Mouse (Mus musculus): ENCODE measurements around the gene Pspn. TPM values are rescaled to one million over a fixed set of nuclear protein-coding genes. Genes with fewer than 3 reads are reported as not detected.

The Pspn gene
- total and polyA plus RNA-seq, 3 experiments = not detected

DNA sequence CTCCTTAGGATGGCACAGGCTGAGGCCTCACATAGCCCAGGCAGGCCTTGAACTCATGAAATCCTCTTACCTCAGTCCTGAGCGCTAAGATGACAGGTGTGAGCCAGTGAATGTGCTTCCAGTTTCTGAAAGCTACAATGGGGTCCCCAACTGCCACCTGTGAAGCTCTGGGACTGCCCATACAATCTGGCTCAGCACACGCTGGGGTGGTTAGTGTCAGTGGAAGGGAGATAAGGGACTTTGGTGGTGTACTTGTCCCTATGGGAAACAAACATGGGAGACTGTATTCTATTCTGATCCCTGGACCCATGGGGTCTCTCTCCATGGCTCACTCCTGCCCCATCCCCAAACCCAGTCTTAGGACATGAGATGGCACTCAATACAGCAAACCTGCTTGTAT lies 19.9 kb upstream of the Pspn start:
- no peak for TF ChIP-seq EP300 (IDR thresholded peaks at IDR 0.05; ENCODE audit: insufficient read depth, low read depth, low read length)
- TF ChIP-seq CTCF (IDR thresholded peaks at IDR 0.05) = no peak
- no peak for TF ChIP-seq POLR2A (IDR thresholded peaks at IDR 0.05; ENCODE audit: insufficient read depth, low read depth, low read length)
- no peaks in the 10 kb centered on the region for H3K36me3 ChIP-seq (ENCODE audit: control insufficient read depth, insufficient read depth, low read length)
- no peak for DNase-seq
- intact Hi-C loops (cut with DNase I) = no loop called here
- no peak overlapping the region for H3K4me3 ChIP-seq
- no peaks in the 10 kb centered on the region for H3K79me2 ChIP-seq (replicated peaks; ENCODE audit: control insufficient read depth, insufficient read depth, low read length)
- H3K27ac ChIP-seq = no peak overlapping the region
- 79% methylated on average over 2 of the region's 2 CpGs for WGBS
- no peaks in the 10 kb centered on the region for H3K4me1 ChIP-seq (ENCODE audit: control insufficient read depth, insufficient read depth, low read length)
- no peaks in the 10 kb centered on the region for H3K27me3 ChIP-seq (ENCODE audit: control insufficient read depth, insufficient read depth, low read length)
- no peak overlapping the region for H3K9ac ChIP-seq (ENCODE audit: low read depth, low read length)

DNA sequence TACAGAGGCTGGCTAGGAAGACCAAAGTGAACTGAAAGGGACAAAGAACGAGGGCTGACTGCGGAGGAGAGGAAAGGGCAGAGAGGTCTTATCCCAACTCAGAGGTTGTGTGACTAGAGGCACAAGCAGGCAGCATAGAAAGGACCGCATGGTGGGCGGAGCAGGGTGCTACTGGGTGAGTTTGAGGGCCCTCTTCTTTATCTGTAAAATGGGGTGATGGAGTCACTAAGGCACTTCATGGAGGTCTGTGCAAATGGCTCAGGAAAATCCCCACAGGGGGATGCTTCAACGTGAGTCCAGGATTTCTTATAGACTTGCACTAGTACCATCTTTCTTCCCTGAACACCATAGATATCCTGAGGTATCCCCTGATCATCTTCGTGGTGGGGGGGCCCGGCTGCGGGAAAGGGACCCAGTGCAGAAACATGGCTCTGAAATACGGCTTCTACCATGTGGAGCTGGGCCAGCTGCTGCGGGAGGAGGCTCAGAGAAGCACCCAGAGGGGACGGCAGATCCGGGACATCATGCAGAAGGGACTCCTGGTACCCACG lies 12.5 kb upstream of the Pspn start:
- intact Hi-C loops (cut with DNase I) = no loop called here
- 72% methylated on average over 13 of the region's 13 CpGs for WGBS

DNA sequence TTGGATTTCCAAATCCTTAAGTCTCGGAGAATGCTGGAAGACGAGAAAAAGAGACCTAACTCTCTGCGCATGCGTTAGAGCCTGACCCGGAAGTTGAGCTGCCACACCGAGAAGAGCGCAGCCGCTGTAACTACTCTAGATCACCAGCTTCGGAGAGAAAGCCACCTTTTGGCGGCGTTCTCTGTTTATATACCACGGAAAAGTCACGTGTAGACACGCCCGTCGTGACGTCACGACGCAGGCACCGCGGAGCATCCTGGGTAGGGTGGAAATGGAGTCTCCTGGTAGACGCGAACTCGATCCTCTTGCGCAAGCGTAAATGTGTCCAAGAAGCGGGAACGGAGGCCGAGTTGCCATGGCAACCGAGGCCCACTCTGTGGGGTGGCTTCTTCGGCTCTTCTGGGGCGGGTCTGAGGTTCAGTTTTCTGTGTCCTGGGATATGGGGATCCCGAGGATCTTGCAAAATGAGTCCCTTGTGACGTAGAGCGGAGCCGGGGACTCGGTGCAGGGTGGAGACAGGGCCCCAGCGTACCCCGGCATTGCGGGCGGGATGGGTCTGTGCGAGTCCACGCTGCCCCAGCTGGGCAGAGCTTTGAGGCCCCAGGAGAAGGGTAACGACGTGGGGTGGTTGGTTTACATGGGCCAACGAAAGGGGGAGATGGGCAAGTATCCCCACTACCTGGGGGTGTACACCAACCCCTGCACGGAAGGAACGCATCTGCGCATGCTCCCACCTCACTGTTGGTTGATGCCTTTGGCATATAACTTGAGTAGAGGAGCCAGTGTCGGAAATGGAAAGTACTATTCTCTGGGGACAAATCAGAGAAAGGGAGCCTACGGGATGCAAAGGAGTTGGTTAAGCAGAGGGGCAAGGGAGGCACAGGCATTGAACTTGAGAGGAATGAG lies 11.7 kb upstream of the Pspn start, which contains the start of the genes Gtf2f1 and Gm17949:
TSS of gene Gtf2f1 (minus strand) at position 53 of the 906 bp plus-strand sequence.
TSS of gene Gm17949 (plus strand) at position 234 of the 906 bp plus-strand sequence.
- peak; percentile 91 to 92 for DNase-seq
- no peaks in the 10 kb centered on the region for H3K79me2 ChIP-seq (replicated peaks; ENCODE audit: control insufficient read depth, insufficient read depth, low read length)
- H3K4me3 ChIP-seq = peak within 1 kb of the TSS; percentile 73
- H3K27ac ChIP-seq = peak within 1 kb of the TSS; percentile 86
- WGBS = under 1% methylated on average over 51 of the region's 51 CpGs
- peaks cover 3% of the 10 kb centered on the region; the same call in 1 of the 2 replicates for H3K4me1 ChIP-seq (ENCODE audit: control insufficient read depth, insufficient read depth, low read length)
- TF ChIP-seq EP300 (IDR thresholded peaks at IDR 0.05; ENCODE audit: insufficient read depth, low read depth, low read length) = peak; percentile 95; the same call in 1 of the 2 replicates
- TF ChIP-seq CTCF (IDR thresholded peaks at IDR 0.05) = peak; percentile 29; the same call in 1 of the 2 replicates
- peak; percentile 100 for TF ChIP-seq POLR2A (IDR thresholded peaks at IDR 0.05; ENCODE audit: insufficient read depth, low read depth, low read length)
- no peaks in the 10 kb centered on the region for H3K27me3 ChIP-seq (ENCODE audit: control insufficient read depth, insufficient read depth, low read length)
- H3K36me3 ChIP-seq (ENCODE audit: control insufficient read depth, insufficient read depth, low read length) = no peaks in the 10 kb centered on the region
- intact Hi-C loops (cut with DNase I) = loop anchor here (1.0 kb wide), 2 partner anchors 20 to 21 kb away; partner anchors contain the start of genes Clpp and Khsrp
- peak within 1 kb of the TSS; percentile 76 for H3K9ac ChIP-seq (ENCODE audit: low read depth, low read length)

More for the DNA sequence above, 12.5 kb upstream of the Pspn start:
- Histone ChIP-seq H3K4me3 (no peak overlapping the region), H3K36me3 (ENCODE audit: control insufficient read depth, insufficient read depth, low read length) (no peaks in the 10 kb centered on the region), H3K9ac (ENCODE audit: low read depth, low read length) (no peak overlapping the region), H3K79me2 (replicated peaks; ENCODE audit: control insufficient read depth, insufficient read depth, low read length) (no peaks in the 10 kb centered on the region), H3K27me3 (ENCODE audit: control insufficient read depth, insufficient read depth, low read length) (no peaks in the 10 kb centered on the region), H3K4me1 (ENCODE audit: control insufficient read depth, insufficient read depth, low read length) (peaks cover 3% of the 10 kb centered on the region; the same call in 1 of the 2 replicates), H3K27ac (no peak overlapping the region; the same call in 1 of the 2 replicates)
- no peak for DNase-seq
- TF ChIP-seq CTCF (IDR thresholded peaks at IDR 0.05) (no peak), POLR2A (IDR thresholded peaks at IDR 0.05; ENCODE audit: insufficient read depth, low read depth, low read length) (no peak), EP300 (IDR thresholded peaks at IDR 0.05; ENCODE audit: insufficient read depth, low read depth, low read length) (no peak)

DNA sequence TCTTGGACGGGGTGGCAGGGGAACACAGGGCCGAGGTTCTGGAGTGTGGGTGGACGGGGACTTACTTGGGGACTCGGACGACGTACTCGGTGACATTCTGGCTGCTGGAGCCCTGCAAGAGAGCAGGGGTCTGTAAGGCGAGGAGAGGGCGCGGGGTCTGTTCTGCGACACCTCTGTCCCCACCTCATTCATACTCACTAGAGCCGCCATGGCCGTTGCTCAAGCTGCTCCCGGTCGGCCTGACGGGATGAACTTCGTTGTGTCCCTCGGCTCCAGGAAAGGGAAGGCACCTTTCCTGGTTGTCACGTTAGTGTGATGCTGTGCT lies 11.1 kb upstream of the Pspn start:
- Histone ChIP-seq H3K27me3 (ENCODE audit: control insufficient read depth, insufficient read depth, low read length) (no peaks in the 10 kb centered on the region), H3K4me1 (ENCODE audit: control insufficient read depth, insufficient read depth, low read length) (peaks cover 3% of the 10 kb centered on the region; the same call in 1 of the 2 replicates), H3K4me3 (peak overlapping the region; percentile 73), H3K9ac (ENCODE audit: low read depth, low read length) (peak overlapping the region; percentile 76), H3K27ac (peak overlapping the region; percentile 79), H3K79me2 (replicated peaks; ENCODE audit: control insufficient read depth, insufficient read depth, low read length) (no peaks in the 10 kb centered on the region), H3K36me3 (ENCODE audit: control insufficient read depth, insufficient read depth, low read length) (no peaks in the 10 kb centered on the region)
- WGBS = under 1% methylated on average over 19 of the region's 19 CpGs
- intact Hi-C loops (cut with DNase I) = loop anchor here (1.0 kb wide), 2 partner anchors 20 to 21 kb away; partner anchors contain the start of genes Clpp and Khsrp
- DNase-seq = no peak
- no peak for TF ChIP-seq CTCF (IDR thresholded peaks at IDR 0.05)
- no peak for TF ChIP-seq EP300 (IDR thresholded peaks at IDR 0.05; ENCODE audit: insufficient read depth, low read depth, low read length)
- no peak for TF ChIP-seq POLR2A (IDR thresholded peaks at IDR 0.05; ENCODE audit: insufficient read depth, low read depth, low read length)

DNA sequence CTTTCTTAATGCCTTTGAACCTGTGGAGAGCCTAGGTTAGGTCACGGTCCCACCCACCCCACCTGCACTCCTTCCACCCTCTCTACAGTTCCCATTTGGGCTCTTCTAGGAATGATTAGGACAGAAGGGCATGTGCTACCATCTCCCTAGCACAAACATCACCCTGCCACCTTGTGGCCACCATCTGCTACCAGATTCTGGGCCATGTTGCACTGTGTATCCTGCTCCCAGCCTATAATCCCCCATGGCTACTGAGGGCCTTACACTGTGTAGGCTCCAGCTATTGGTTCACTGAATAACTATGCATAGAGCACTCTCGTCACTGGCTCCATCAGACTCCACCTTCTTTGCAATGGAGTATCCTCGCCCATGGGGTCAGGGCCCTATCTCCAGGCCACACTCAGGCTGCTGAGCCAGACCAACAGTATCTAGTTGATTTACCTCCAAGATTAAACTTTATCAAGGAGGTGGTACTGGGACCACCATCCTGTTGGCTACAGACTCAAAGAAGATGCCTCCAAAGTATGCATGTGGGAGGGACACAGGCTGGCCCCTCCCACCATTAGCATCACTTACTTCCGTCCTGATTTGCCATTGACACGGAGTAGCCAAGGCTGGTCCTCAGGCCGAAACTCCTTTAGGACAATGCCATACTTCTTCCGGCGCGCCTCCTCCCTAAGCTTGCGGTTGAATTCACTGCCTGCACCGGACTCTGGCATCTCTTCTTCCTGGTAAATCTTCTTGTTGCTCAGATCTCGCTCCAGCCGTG lies 7.5 kb upstream of the Pspn start:
- no peak overlapping the region for H3K4me3 ChIP-seq
- peaks cover 3% of the 10 kb centered on the region; the same call in 1 of the 2 replicates for H3K4me1 ChIP-seq (ENCODE audit: control insufficient read depth, insufficient read depth, low read length)
- H3K9ac ChIP-seq (ENCODE audit: low read depth, low read length) = no peak overlapping the region
- H3K36me3 ChIP-seq (ENCODE audit: control insufficient read depth, insufficient read depth, low read length) = no peaks in the 10 kb centered on the region
- no peak overlapping the region for H3K27ac ChIP-seq
- no peaks in the 10 kb centered on the region for H3K27me3 ChIP-seq (ENCODE audit: control insufficient read depth, insufficient read depth, low read length)
- intact Hi-C loops (cut with DNase I) = loop anchor here (10.0 kb wide), 1 partner anchor 393 kb away; the partner anchor contains the start of gene Rpl36
- no peaks in the 10 kb centered on the region for H3K79me2 ChIP-seq (replicated peaks; ENCODE audit: control insufficient read depth, insufficient read depth, low read length)
- DNase-seq = no peak
- WGBS = 92% methylated on average over 13 of the region's 13 CpGs
- TF ChIP-seq CTCF (IDR thresholded peaks at IDR 0.05) (peak; percentile 36), EP300 (IDR thresholded peaks at IDR 0.05; ENCODE audit: insufficient read depth, low read depth, low read length) (no peak), POLR2A (IDR thresholded peaks at IDR 0.05; ENCODE audit: insufficient read depth, low read depth, low read length) (no peak)

All from heart, adult 2 months (tissue).